Mouse (Mus musculus) liver, postnatal 0 days (tissue): ENCODE measurements around the gene Kcnj6.

Source experiments
- CTCF ChIP-seq: sonication (generic); IDR thresholded peaks from 2 replicates; pipeline ENCODE4 v1.5.1; 2016; ENCODE audit warnings: antibody characterized with exemption, low read depth
- EP300 ChIP-seq: IDR thresholded peaks from 2 replicates; pipeline ENCODE4 v1.6.1; 2016; ENCODE audit warnings: antibody characterized with exemption, low read depth, mild to moderate bottlenecking

- TF ChIP-seq CTCF (no peak), EP300 (no peak)
Observed at GRCm38 (mm10) chr16:94932702-94933101, 64.8 kb downstream of the Kcnj6 start.
